Mouse (Mus musculus): ENCODE measurements around the gene Mrpl55. TPM values are rescaled to one million over a fixed set of nuclear protein-coding genes. Genes with fewer than 3 reads are reported as not detected.

Gene Mrpl55
- total RNA-seq (2017): 16.1 and 17.1 TPM in 2 replicates

DNA sequence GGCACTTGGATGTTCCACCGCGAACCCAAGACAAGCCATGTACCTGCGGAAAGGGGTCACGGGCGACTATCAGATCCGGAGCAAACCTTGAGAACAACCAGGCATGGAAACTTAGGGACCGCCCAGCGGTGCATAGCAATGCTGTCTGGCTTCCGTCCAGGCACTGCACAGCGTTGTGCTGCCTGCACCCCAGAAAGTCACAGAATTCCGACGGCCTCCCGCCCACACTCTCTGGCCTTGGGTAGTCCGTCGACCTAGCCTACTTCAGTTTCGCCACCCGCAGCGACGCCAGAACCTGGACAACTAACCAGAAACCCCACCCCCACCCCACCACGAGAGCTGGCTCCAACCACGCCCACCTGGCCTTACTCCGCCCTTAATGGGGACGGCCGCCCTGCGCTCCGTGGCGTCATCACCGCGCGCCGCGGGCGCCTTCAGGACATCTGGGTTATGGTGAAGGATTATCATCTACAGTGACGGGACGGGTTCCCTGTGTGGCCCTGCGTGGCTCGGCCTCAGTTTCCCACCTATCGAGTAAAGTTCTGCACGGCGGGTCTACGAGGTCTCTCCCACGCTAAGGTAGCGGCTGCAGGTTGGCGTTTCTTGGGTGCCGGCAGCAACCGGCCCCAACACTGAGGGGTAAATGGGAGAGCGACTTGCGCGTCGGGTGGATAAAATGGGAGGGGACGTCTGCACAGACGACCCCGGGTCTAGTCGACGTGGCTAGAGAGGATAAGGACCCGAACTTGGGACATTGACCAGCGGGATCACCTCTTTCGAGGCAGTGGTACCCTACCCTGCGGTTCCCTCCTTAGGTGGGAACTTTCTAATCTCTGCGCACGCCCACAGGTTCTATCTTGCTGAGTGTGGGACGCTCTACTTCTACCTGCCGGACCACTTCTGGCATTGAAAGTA lies at the start of gene Mrpl55:
Gene Mrpl55, plus strand, starts transcription at position 406 of the 915 bp plus-strand sequence.
- peak; percentile 91 for ATAC-seq (ENCODE audit: extremely low read depth, insufficient number of reproducible peaks, low FRiP score, poor library complexity, severe bottlenecking)

DNA sequence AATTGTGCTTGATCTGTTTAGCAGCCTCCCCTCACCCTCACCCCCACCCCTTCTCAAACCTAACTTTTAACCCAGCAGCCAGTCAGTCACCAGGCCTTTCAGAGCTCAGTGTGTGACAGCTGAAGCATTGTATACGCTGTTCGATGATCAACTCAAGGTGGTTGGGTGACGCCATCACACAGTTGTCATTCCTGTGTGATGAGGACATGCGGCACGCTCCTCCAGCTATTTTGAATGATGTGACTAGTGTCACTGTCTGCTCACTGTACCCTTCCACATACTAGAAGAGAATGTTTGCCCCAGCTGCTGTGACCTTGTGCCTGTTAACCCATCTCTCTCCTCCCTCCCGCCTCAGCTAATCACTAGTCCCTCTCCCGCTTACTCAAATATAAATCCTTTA lies 48.1 kb upstream of the Mrpl55 start:
- ATAC-seq (ENCODE audit: extremely low read depth, insufficient number of reproducible peaks, low FRiP score, poor library complexity, severe bottlenecking): no peak

DNA sequence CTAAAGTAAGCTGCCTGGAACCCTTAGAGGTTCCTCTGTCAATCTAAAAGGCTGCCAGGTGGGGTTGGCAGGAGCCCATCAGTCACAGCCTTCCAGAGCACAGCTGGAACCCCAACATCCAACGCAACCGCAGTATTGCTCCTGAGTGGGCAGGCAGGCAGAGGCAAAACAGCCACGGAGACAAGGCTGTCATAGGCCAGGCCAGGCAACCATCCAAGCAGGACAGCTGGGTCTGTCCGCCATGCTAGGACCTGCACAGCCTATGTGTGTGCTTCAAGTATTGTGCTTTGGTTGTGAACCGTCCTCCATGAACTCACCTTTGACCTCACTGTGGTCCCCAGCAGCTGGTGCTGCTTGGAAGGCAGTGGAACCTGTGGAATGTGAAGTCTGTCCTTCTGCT lies 46.4 kb upstream of the Mrpl55 start:
- no peak for ATAC-seq (ENCODE audit: extremely low read depth, insufficient number of reproducible peaks, low FRiP score, poor library complexity, severe bottlenecking)

DNA sequence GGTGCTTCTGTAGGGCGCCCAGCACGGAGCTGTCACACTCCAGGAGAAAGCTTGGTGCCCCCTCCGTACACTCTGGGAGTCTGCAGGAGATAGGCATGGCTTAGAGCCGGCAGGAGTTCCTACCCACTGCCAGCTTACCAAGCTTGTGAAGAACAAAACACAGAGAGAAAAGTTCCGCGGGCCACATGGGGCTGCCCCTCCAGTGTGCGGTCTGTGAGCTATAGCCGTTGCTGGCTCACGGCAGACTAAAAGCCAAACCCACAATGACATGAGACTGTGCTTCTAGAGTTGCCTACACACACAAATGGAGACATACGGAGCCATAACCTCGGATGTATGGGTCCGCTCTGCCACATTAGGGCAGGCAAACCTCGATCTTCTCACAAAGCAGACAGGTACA lies 43.2 kb upstream of the Mrpl55 start:
- no peak for ATAC-seq (ENCODE audit: extremely low read depth, insufficient number of reproducible peaks, low FRiP score, poor library complexity, severe bottlenecking)

DNA sequence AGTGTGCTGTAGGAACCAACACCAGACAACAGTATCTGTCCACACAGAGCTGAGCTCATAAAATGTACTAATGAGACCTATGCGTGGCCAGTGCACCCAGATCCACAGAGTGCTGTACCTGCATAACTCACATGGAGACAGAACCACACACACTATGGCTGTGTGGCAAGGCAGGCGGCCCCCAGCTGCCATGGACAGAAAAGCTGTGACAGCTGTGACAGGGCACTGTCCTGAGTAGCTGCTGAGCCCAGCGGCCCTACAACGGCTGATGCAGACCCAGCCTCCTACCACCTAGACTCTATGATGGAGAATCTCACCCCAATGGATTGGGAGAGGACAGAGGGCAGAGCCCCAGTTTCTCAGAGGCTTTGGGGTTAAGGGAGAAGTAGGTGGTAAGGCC lies 42.7 kb upstream of the Mrpl55 start:
- no peak for ATAC-seq (ENCODE audit: extremely low read depth, insufficient number of reproducible peaks, low FRiP score, poor library complexity, severe bottlenecking)

DNA sequence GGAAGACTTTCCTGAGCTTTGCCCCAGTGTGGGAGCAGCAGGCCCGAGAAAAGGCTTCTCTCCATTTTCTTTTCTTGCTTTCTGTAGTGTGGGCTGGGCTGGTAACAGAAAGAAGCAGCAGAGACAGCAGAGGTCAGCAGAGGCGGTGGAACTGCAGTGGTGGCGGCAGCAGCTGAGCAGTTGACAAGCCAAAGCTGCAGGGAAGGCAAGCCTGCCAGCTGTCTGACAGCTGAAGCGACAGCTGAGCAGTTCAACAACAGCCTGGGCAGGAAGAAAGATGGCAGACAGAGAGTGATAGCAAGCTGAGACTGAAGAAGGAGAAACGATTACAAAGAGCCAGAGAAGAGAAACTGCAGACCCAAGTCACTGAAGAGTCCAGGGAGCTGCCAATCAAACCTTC lies 40.9 kb upstream of the Mrpl55 start:
- no peak for ATAC-seq (ENCODE audit: extremely low read depth, insufficient number of reproducible peaks, low FRiP score, poor library complexity, severe bottlenecking)

DNA sequence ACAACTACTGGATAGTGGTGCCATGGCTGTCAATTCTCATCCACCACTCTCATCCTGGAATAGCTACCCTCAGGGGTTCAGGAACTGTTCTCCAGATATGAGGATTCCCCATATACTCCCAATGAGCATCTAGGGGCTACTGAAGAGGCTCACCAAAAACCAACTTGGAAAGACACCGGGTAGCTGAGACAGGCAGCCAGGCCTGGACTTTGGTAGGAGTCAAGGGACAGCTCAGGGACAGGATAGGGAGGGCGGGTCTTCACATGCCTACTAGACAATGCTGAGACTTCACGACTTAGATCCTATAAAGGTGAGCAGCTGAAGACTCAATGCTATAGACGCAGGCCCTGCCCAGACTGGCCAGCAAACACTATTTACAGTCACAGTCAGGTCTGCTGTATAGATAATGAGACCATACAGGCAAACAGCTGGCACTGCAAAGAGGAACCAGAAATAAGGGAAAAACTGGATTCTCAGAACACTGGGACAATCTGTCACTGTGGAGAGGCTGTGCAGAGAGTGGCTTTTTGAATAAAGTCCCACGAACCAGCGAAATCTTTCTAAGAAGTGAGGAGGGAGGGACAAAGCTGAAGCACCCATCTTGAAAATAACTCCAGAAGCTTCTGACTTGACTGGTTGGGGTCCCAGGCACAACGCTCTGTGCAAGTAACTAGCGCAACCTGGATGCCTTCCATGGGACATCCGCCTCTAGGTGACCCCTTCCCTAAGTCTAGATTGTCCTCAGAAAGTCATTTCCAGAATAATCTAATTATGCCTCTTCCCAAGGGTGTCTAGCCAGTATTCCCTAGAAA lies 39.6 kb upstream of the Mrpl55 start:
- ATAC-seq (ENCODE audit: extremely low read depth, insufficient number of reproducible peaks, low FRiP score, poor library complexity, severe bottlenecking): no peak

DNA sequence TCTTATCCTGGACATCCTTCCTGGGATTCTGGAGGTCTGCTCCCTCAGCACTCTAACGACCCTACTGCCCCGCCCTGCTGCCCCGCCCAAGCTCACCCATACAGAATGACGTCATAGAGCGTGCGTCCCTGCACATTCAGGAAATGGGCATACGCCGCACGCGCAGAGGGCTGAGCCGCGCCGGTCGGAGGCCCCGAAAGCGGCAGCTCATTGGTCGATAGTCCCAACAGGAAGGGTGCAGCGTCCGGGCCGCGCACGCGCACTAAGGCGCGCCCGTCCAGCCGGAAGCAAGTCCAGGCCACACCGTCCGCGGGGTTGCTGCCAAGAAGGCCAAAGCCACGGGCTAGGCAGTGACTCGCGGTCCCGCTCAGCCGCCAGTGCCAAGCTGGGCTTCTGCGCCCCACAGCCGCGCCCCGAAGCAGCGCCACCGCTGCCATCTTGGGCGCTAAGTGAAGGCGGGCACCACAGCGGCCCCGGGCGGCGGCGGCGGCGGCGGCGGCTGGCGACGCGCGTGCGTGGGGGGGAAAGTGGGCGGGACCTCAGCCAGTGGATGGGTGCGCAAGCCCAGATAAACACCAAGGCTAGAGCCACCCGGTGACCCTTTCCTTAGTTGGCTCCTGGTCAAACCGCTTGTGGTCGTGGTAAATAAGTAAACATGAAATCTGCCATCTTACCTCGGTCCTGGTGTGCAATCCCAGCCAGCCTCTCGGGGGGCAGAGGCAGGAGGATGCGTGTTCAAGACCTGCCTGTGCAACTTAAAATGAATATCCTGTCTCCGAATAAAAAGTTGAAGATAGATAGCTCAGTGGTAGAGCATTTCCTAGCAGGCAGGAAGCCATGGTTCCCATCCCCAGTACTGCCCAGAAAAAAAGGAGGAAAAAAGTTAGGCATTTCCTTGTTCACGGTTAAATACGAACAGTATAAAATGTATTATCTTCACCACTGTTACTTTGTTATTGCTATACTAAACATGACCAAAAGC lies 38.7 kb upstream of the Mrpl55 start, which contains the start of gene Iba57:
Gene Iba57, minus strand, starts transcription at position 485 of the 982 bp plus-strand sequence.
- ATAC-seq (ENCODE audit: extremely low read depth, insufficient number of reproducible peaks, low FRiP score, poor library complexity, severe bottlenecking): peak; percentile 90

DNA sequence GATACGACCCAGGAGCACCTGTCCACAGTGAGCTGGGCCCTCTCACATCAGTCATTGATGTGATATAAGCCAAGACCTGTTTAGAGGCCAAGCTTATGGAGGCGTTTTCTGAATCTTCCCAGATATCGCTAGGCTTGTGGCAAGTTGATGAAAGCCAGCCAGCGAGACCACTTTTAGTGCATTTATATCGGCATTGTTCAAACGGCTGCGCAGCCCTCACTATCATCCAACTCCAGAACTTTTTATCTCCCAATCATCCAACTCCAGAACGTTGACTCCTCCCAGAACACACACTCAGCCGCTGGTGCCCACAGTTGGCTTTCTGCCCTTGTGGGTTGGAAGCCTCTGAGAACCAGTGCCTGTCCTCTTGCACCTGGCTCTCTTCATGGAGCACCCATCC lies 37.9 kb upstream of the Mrpl55 start:
- no peak for ATAC-seq (ENCODE audit: extremely low read depth, insufficient number of reproducible peaks, low FRiP score, poor library complexity, severe bottlenecking)

DNA sequence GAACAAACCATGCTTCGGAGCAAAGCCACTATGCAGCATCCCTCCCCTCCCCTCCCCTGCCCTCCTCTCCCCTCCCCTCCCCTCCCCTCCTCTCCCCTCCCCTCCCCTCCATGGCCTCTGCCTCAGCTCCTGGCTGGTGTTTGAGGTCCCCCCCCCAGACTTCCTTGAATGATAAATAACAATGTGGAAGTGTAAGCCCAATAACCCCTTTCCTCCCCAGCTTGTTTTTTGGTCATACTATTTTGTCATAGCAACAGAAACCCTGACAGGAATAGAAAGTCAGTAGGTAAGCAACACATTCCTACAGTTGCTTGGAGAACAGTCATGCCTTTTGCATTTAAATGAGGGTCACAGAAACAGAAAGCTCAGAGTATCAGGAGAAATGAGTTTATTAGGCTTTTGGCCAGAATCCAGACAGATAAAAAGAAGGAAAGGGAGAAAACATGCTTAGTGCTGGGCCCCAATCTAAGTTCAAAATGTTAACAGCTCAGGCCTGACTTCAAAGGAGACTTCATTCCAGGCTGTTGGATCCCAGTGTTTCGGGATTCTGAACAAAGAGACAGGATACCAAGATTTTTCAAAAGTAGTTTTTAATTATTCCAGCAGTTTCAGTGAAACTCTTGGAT lies 36.6 kb upstream of the Mrpl55 start:
- ATAC-seq (ENCODE audit: extremely low read depth, insufficient number of reproducible peaks, low FRiP score, poor library complexity, severe bottlenecking): no peak

DNA sequence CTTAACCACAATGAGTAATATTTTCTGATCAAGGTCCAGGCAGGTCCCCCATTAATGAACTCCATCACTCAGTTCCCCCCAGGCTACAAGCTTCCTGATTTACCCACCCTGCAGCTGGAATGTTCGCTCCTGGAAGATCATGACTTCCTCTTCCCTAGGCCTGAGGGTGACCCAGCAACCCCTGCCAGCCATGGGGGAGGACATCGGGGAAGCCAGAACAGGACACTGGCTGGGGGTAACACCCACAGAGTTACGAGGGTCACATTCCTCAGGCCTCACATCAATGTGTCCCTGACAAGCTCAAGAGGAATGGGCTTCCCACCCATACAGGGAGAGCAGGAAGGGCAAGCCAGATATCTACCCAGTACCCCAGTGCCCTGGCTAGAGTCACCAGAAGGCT lies 32.5 kb upstream of the Mrpl55 start:
- ATAC-seq (ENCODE audit: extremely low read depth, insufficient number of reproducible peaks, low FRiP score, poor library complexity, severe bottlenecking): no peak

DNA sequence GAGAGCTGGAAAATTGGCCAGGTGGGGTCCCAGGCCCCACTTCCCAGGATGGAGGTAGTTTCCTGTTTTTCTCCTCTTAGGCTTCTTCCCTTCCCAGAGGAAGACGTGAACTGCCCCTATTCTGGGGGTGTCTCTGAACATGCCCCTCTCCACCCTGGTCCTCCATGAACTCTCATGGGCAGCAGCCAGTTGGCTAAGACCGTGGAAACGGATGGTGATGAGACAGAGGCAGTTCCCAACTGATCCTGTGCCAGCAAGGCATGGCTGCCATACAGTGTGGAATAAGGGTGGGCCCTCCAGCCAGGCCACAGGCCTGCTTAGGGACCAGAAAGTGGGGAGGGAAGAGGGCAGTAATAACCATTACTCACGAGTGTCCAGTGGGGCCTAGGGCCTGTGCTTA lies 31.7 kb upstream of the Mrpl55 start:
- ATAC-seq (ENCODE audit: extremely low read depth, insufficient number of reproducible peaks, low FRiP score, poor library complexity, severe bottlenecking): no peak

DNA sequence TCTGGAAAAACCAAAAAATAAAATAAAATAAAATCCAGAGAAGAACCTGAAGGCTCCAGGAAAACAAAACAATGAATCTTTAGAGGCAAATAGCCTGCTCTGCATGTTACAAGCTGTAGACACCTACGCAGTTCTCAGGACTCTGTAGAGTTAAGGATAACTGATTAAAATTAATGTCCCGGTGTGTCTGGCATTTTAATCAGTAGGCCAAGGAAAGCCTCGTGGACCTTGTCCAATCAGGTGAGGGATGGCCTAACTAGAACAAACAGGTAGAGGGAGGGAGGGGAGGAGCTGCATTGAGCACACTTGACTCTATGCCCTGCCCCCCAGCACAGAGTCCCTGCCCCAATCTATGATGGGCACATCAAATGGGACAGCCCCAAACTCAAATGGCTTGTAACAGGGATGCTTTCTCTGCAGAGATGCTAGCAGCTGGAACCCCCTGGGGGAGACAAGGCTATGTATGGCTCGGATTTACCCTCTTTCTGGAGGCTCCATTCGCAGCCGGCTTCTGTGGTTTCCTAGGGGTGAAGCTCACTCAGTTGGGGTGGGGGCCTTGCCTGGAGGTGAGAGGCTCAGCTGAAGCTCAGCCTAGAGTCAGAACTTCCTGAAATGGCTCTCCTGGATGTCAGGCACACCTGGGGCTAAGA lies 28.0 kb upstream of the Mrpl55 start:
- ATAC-seq (ENCODE audit: extremely low read depth, insufficient number of reproducible peaks, low FRiP score, poor library complexity, severe bottlenecking): no peak

DNA sequence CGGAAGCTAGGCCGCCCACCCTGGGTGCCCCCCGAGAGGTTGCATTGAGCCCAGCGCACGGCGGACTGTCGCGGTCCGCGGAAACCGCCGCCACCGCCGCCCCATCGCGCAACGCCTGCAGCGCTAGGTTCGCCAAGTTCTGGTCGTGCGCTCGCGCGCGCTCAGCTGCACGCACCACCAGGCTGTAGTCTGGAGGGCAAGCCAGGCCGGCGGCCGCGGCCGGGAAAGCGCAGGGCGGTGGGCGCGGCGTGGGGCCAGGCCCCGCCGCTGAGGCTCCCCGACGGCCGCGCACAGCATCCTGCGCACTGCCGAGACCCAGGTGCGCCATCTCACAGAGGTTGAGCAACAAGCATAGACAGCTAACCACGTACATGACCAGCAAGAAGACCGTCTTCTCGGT lies 25.8 kb upstream of the Mrpl55 start:
- no peak for ATAC-seq (ENCODE audit: extremely low read depth, insufficient number of reproducible peaks, low FRiP score, poor library complexity, severe bottlenecking)

DNA sequence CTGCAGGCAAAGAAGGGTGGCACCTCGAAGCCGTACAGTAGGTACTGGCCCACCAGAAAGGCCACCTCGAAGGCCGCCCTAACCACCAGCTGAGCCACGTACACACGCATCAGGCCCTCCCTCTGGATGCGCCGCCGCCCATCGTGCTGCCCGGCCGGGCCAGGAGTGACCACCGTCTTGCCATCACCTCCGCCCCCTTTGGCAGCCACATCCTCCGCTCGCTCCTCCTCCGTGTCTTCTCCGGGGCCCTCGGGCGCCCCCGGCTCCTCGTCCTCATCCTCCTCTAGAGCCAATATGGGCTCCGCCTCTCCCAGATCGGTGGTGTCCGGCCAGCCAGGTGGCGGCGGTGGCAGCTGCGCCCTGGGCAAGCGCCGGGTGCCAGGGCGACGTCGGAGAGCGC lies 25.4 kb upstream of the Mrpl55 start:
- no peak for ATAC-seq (ENCODE audit: extremely low read depth, insufficient number of reproducible peaks, low FRiP score, poor library complexity, severe bottlenecking)

DNA sequence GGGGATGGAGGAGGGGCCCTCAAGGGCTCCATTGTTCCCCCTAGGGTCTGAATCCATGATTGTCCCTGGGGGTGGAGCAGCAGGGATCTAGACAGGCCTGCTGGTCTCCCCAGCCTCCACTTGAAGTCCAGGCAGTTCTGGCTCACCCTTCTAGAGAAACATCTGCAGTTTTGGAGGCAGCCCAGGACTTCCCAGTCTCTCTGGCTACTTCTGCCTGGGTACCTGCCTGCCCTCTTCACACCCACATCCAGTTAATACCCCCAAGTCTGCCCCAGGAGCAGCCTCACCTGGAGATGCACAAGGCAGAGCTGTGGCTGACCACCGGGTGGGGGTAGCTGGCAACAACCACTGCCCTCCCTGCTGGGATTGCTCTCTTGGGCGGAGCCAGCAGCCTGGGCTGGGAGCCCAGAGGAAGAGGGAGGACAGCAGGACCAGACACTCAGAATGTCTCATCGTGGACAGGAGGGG lies 19.4 kb upstream of the Mrpl55 start, which contains the start of gene Gjc2:
Gene Gjc2, minus strand, starts transcription at position 350 of the 468 bp plus-strand sequence.
- no peak for ATAC-seq (ENCODE audit: extremely low read depth, insufficient number of reproducible peaks, low FRiP score, poor library complexity, severe bottlenecking)

DNA sequence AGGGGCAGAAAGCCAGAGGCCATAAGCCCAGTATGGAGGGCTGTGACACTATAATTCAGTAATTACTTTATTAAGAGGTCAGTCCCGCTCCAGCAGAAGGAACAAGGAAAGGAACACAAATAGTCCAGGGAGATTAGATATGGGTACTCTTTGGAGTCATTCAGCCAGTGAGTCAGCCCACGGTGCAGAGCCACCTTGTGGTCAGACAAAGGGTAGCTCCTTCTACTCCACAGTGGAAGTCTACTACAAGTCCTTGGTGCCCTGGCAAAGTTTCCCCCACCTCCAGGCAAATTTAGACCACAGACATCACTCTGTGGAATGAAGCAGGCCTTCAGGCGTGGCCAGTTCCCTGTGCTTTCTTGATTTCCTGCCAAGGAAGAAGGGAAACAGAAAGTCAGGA lies 18.5 kb upstream of the Mrpl55 start:
- peak; percentile 30; the same call in 1 of the 2 replicates for ATAC-seq (ENCODE audit: extremely low read depth, insufficient number of reproducible peaks, low FRiP score, poor library complexity, severe bottlenecking)

DNA sequence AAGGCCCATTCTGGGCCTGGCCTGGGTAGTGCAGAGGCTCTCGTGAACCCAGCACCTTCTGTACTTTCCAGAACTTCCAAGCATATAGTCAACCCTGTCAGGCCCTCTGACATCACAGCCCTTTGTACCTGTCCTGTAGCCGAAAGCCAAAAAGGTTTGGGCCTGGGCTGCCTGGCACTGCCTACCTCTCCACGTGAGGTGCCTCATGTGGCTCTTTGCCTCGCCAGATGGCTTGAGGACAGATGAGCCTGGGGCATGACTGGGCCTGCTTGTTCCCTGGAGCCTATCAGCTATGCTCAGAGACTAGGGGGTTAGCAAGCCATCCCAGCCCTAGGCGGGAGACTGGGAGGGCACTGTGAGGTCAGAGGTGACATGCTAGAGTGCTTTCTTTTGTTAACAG lies 16.8 kb upstream of the Mrpl55 start:
- ATAC-seq (ENCODE audit: extremely low read depth, insufficient number of reproducible peaks, low FRiP score, poor library complexity, severe bottlenecking): no peak

All from neutrophil, adult 5-6 weeks (primary cell).